Mouse (Mus musculus) brown adipose tissue, adult 24 weeks (tissue): ENCODE data around the gene Ccdc91. TPM values are rescaled to one million over a fixed set of nuclear protein-coding genes. Genes with fewer than 3 reads are reported as not detected.

Experiments
- polyA plus RNA-seq: library from polyadenylated mRNA; stranded (reverse); fragments of >200 nt; gene quantifications from 2 replicates; pipeline ENCODE4 v1.2.4, GENCODE M21; 2012; ENCODE audit not compliant: missing spikeins, insufficient read depth, insufficient read length

The Ccdc91 gene
- polyA plus RNA-seq, 1 experiment = 29.4 TPM

Other genes with a start within 250 kb of the Ccdc91 start
- 1.7 TPM in 1 of 2 replicates, not detected in the other for gene Pthlh, start 211.6 kb upstream of the Ccdc91 start, polyA plus RNA-seq